Mouse (Mus musculus) heart, postnatal 0 days (tissue): ENCODE measurements around the gene Fh1.

Source experiments
- CTCF ChIP-seq: IDR thresholded peaks from 2 replicates; pipeline ENCODE4 v1.5.1; 2016; ENCODE audit warnings: antibody characterized with exemption, control low read depth, low read depth
- EP300 ChIP-seq: IDR thresholded peaks from 2 replicates; pipeline ENCODE4 v1.6.1; 2016; ENCODE audit warnings: antibody characterized with exemption, low read depth

- TF ChIP-seq CTCF (no peak), EP300 (no peak)
These were observed 51.3 kb downstream of the Fh1 start for GRCm38 (mm10) chr1:175574129-175574528.
